Mouse (Mus musculus) embryonic facial prominence, embryonic 12.5 days (tissue): ENCODE results near the gene Srsf12. TPM values are rescaled to one million over a fixed set of nuclear protein-coding genes. Genes with fewer than 3 reads are reported as not detected.

Experiments used
- ATAC-seq: fragments of 200-750 bp; cut with Nextera tagmentation; 2 replicates; pipeline ENCODE4 v1.8.0; 2017; ENCODE audit not compliant: insufficient number of reproducible peaks, insufficient read depth, low FRiP score, low TSS enrichment
- H3K27ac ChIP-seq: fragments of 300-500 bp; sonication (generic); 2 replicates; pipeline ENCODE4 v1.5.1; 2016; ENCODE audit warnings: mild to moderate bottlenecking
- H3K27me3 ChIP-seq: fragments of 300-500 bp; sonication (generic); 2 replicates; pipeline ENCODE4 v1.6.1; 2016; ENCODE audit warnings: mild to moderate bottlenecking, moderate library complexity
- H3K36me3 ChIP-seq: fragments of 300-500 bp; sonication (generic); 2 replicates; pipeline ENCODE4 v1.6.1; 2016; ENCODE audit warnings: mild to moderate bottlenecking
- H3K4me1 ChIP-seq: fragments of 300-500 bp; sonication (generic); 2 replicates; pipeline ENCODE4 v1.6.1; 2016
- H3K4me2 ChIP-seq: fragments of 300-500 bp; sonication (generic); replicated peaks from 2 replicates; pipeline ENCODE4 v1.6.1; 2016; ENCODE audit warnings: mild to moderate bottlenecking, moderate library complexity
- H3K4me3 ChIP-seq: fragments of 300-500 bp; sonication (generic); 2 replicates; pipeline ENCODE4 v1.5.1; 2016; ENCODE audit warnings: mild to moderate bottlenecking
- H3K9ac ChIP-seq: fragments of 300-500 bp; sonication (generic); 2 replicates; pipeline ENCODE4 v1.6.1; 2016; ENCODE audit warnings: mild to moderate bottlenecking, moderate library complexity
- H3K9me3 ChIP-seq: fragments of 300-500 bp; sonication (generic); 2 replicates; pipeline ENCODE4 v1.6.1; 2016; ENCODE audit warnings: mild to moderate bottlenecking, moderate library complexity
- WGBS: fragments of 180-500 bp; shearing (Covaris S2); methylation state at CpG from one replicate; pipeline ENCODE4 v1.1.7; 2016; 5-methylcytosine and 5-hydroxymethylcytosine counted together
- polyA plus RNA-seq: library from polyadenylated mRNA; unstranded; fragments of >200 nt; fragmentation: Nextera tagmentation; extraction: Ambion mirVana; gene quantifications from 2 replicates; pipeline ENCODE4 v1.2.1, GENCODE M21; 2016

The Srsf12 gene
- 14.9 and 15.5 TPM in 2 replicates for polyA plus RNA-seq

DNA sequence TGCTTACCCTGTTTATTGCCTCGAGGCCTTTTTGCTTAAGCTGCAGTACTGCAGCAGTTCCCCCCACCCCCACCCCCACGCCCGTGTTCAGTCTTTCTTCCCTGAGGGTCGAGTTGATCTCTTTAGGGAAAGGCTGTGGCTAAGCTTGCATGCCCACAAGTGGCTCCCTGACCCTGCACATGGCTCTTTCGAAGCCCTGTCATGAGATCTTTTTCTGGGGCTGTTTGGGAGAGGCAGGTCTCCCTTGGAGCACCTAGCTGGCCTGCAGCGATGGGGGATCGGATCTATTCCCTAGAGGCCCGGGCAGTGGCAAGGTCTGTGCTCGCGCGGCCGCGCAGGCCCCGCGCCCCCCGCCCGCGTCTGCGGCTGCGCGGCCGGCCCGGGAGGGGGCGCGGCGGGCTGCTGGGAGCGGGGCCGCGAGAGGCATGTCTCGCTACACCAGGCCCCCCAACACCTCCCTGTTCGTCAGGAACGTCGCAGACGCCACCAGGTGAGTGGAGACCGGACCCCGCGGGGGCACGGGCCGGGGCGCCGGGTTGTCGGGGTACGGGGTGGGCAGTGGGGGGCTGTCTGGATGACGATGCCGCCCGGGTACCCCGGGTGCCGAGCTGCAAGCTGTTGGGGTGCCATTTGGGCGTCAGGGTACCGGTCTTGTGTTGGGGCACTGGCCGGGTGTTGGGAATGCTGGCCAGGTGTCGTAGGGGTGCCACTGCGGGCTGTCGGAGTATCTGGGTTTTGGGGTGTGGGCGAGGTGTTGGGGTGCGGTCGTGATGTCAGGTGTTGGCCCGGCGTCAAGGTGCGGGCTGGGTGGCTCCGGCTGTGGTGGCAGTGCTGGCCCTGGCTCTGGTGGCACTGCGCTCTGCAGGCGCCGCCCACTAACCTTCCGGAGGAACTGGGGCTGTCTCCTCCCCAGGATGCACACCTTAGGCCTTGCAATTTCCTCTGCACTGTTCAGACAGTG, at the start of gene Srsf12:
TSS of gene Srsf12 (plus strand) at position 111 of the 961 bp plus-strand sequence.
- 2% methylated on average over 63 of the region's 65 CpGs for WGBS
- Histone ChIP-seq H3K27me3 (no peaks in the 10 kb centered on the region), H3K4me2 (peak within 1 kb of the TSS; percentile 98), H3K4me1 (0 out of 2 replicates have a peak, but pooled peaks cover 5% of the 10 kb centered on the region), H3K36me3 (no peaks in the 10 kb centered on the region), H3K9ac (peak within 1 kb of the TSS; percentile 88), H3K9me3 (no peaks in the 10 kb centered on the region), H3K27ac (peak within 1 kb of the TSS; percentile 67; the same call in 1 of the 2 replicates), H3K4me3 (peak within 1 kb of the TSS; percentile 62)
- peak; percentile 73 for ATAC-seq

DNA sequence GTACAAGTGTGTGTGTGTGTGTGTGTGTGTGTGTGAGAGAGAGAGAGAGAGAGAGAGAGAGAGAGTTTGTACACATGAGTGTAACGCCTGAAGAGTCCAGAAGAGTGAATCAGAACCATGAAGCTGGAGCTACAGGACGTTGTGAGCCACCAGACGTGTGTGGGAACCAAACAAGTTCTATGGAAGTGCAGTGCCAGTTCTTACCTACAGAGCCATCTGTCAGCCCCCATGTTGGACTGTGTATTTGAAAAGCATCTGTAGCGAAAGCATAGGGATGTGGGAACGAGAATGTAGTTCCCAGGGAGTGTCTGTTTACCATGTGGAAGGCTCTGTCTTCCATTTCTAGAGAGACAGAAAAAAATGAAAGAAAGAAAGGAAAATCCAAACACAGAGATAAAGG, 25.3 kb upstream of the Srsf12 start:
- no peaks in the 10 kb centered on the region for H3K9me3 ChIP-seq
- no peak overlapping the region for H3K9ac ChIP-seq
- no peak for ATAC-seq
- no peak overlapping the region for H3K4me3 ChIP-seq
- H3K36me3 ChIP-seq, result no peaks in the 10 kb centered on the region
- WGBS, result 81% methylated on average over 5 of the region's 5 CpGs
- peaks cover 13% of the 10 kb centered on the region; the same call in 1 of the 2 replicates for H3K27me3 ChIP-seq
- no peaks in the 10 kb centered on the region for H3K4me1 ChIP-seq
- H3K27ac ChIP-seq, result no peak overlapping the region
- H3K4me2 ChIP-seq, result no peak overlapping the region

- Histone ChIP-seq H3K4me1 (no peaks in the 10 kb centered on the region), H3K4me2 (peak overlapping the region; percentile 96), H3K27me3 (peaks cover 13% of the 10 kb centered on the region; the same call in 1 of the 2 replicates), H3K9me3 (no peaks in the 10 kb centered on the region), H3K4me3 (no peak overlapping the region; the same call in 1 of the 2 replicates), H3K27ac (no peak overlapping the region), H3K9ac (no peak overlapping the region), H3K36me3 (no peaks in the 10 kb centered on the region)
- WGBS, result 20% methylated on average over 9 of the region's 9 CpGs
- ATAC-seq, result no peak
Measured at GRCm38 (mm10) chr4:33188164-33188563, 20.6 kb upstream of the Srsf12 start.

DNA sequence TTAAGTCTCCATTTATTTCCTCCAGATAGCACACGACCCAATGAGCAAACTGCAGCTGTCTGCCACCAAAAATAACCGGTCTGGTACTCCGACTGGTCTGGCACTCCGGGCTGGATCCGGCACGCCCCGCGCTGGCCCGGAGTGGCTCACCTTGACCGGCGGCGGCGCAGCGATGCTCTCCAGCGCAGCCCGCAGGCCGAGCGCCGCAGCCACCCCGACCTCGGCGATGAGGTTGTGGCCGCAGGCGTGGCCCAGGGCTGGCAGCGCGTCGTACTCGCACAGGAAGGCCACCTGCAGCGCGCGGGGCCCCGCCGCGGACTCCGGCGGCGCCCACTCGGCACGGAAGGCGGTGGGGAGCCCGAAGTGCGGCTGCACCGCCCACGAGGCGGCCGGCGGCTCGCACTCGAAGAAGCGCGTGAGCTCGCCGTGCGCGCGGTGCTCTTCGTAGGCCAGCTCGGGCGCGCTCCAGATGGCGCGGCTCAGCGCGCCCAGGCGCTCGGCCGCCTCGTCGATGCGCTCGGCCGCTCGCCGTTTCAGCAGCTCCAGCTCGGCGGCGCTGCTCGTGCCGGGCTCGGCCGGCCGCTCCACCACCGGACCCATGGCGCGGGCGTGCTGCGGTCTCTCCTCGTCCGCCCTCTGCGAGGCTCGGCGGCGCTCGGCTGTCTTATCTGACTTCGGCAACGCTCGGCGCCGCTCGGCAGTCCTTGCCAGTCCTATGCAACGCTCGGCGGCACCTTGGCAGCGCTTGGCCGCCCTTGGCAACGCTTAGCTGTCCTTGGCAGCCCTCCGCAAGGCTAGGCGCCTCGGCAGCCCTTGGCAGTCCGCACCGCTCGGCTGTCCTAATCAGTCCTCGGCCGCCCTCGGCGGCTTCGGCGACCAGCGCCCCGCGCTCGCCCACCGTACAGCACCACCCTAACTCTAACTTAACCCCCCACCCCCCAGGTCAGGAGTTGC, 19.7 kb upstream of the Srsf12 start:
- Histone ChIP-seq H3K4me1 (no peaks in the 10 kb centered on the region), H3K4me2 (peak overlapping the region; percentile 96), H3K27ac (peak overlapping the region; percentile 77), H3K27me3 (peaks cover 13% of the 10 kb centered on the region; the same call in 1 of the 2 replicates), H3K9me3 (no peaks in the 10 kb centered on the region), H3K36me3 (no peaks in the 10 kb centered on the region), H3K4me3 (peak overlapping the region; percentile 59), H3K9ac (peak overlapping the region; percentile 66)
- WGBS, result under 1% methylated on average over 121 of the region's 123 CpGs
- ATAC-seq, result peak; percentile 87

DNA sequence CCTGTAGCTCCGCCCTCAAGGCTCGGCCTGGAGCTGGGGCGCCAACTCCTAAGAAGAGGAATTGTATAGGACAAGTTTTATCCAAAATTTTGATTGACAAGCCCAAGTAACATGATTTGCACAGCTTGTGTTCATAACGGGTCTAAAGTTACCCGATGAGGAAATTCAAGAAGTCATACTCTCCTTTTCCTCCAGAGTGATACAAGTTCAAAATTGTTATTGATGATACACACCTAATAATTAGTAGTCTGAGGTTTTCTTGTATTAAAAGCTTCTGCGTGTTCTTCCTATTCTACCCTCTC, 19.1 kb upstream of the Srsf12 start, which contains the start of gene Pm20d2:
TSS of gene Pm20d2 (minus strand) at position 3 of the 302 bp plus-strand sequence.
- Histone ChIP-seq H3K9ac (peak within 1 kb of the TSS; percentile 66), H3K4me1 (no peaks in the 10 kb centered on the region), H3K9me3 (no peaks in the 10 kb centered on the region), H3K27ac (peak within 1 kb of the TSS; percentile 77), H3K36me3 (no peaks in the 10 kb centered on the region), H3K4me3 (peak within 1 kb of the TSS; percentile 59), H3K4me2 (peak within 1 kb of the TSS; percentile 96), H3K27me3 (peaks cover 13% of the 10 kb centered on the region; the same call in 1 of the 2 replicates)
- 13% methylated on average over 6 of the region's 6 CpGs for WGBS
- no peak for ATAC-seq

DNA sequence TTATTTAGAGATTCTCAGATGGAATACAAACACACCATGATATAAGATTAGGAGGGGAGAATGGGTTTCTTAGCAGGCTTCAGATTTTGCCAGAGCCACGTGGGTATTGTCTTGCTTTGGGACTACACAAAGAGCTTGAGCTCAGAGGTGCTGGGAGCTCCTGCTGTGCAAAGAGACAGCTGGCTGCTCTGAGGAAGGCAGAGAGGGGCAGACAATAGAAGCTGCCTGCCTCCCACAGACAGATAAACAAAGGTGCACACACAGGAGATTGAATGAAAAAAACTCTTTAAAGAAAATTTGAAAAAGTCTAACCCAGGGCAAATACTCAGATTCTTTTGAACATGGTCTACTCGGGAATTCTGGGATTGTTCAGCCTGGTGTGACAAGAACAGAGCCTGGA, 10.7 kb upstream of the Srsf12 start:
- Histone ChIP-seq H3K4me3 (no peak overlapping the region), H3K36me3 (no peaks in the 10 kb centered on the region), H3K27ac (no peak overlapping the region), H3K9ac (no peak overlapping the region), H3K9me3 (no peaks in the 10 kb centered on the region), H3K4me1 (no peaks in the 10 kb centered on the region), H3K27me3 (no peaks in the 10 kb centered on the region), H3K4me2 (no peak overlapping the region)
- WGBS, result 11% methylated on average over 2 of the region's 2 CpGs
- ATAC-seq, result no peak

- H3K36me3 ChIP-seq, result no peaks in the 10 kb centered on the region
- 4% methylated on average over 4 of the region's 4 CpGs for WGBS
- H3K27me3 ChIP-seq, result no peaks in the 10 kb centered on the region
- H3K9ac ChIP-seq, result no peak overlapping the region
- H3K4me3 ChIP-seq, result no peak overlapping the region
- 0 out of 2 replicates have a peak, but pooled peaks cover 5% of the 10 kb centered on the region for H3K4me1 ChIP-seq
- H3K27ac ChIP-seq, result no peak overlapping the region
- H3K4me2 ChIP-seq, result no peak overlapping the region
- H3K9me3 ChIP-seq, result no peaks in the 10 kb centered on the region
- ATAC-seq, result no peak
Measured at GRCm38 (mm10) chr4:33204682-33205081, 4.1 kb upstream of the Srsf12 start.

DNA sequence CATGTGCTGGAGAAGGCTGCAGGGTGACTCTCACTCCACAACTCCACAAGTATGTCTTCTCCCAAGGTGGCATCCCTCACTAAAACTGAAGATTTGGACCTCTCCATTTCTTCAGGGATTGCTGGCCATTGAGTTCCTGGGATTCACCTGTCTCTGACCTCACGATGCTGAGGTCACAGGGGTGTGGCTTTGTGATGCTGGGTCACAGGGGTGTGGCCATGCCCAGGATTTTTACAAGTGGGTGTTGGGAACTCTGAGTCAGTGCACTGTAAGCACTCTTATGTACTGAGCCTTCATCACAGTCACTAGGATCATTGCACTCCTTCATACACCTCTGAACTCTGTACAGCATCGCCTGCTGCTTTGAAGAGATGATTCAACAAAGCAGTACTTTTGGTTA, 1.2 kb upstream of the Srsf12 start:
- Histone ChIP-seq H3K9me3 (no peaks in the 10 kb centered on the region), H3K4me3 (no peak overlapping the region), H3K4me1 (0 out of 2 replicates have a peak, but pooled peaks cover 5% of the 10 kb centered on the region), H3K4me2 (no peak overlapping the region), H3K36me3 (no peaks in the 10 kb centered on the region), H3K27ac (no peak overlapping the region), H3K9ac (no peak overlapping the region), H3K27me3 (no peaks in the 10 kb centered on the region)
- ATAC-seq, result no peak
- WGBS, result 72% methylated on average over 2 of the region's 2 CpGs

DNA sequence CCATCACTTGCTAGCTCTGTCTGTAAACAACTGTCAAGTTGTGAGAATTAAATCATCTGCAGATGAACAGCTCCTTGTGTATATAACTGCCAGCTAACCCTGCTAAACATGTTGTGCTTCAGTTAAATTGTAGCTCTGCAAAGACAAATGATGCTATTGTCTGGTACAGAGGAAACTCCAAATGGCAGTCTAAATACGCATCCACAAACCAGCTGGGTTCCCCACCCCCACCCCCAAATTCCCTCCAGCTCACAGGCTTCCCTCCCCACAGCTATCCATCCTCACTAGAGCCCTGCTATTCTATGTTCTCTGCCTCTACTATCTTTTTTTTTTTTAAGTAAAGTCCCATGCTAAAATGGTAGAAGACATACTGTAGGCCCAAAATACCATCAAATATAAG, 13.1 kb downstream of the Srsf12 start:
- H3K27ac ChIP-seq, result no peak overlapping the region
- no peak overlapping the region for H3K4me3 ChIP-seq
- no peak overlapping the region for H3K9ac ChIP-seq
- no peak for ATAC-seq
- 0 out of 2 replicates have a peak, but pooled peaks cover 4% of the 10 kb centered on the region for H3K4me1 ChIP-seq
- no peaks in the 10 kb centered on the region for H3K27me3 ChIP-seq
- H3K4me2 ChIP-seq, result no peak overlapping the region
- WGBS, result 26% methylated on average over 1 of the region's 1 CpGs
- no peaks in the 10 kb centered on the region for H3K36me3 ChIP-seq
- H3K9me3 ChIP-seq, result no peaks in the 10 kb centered on the region

DNA sequence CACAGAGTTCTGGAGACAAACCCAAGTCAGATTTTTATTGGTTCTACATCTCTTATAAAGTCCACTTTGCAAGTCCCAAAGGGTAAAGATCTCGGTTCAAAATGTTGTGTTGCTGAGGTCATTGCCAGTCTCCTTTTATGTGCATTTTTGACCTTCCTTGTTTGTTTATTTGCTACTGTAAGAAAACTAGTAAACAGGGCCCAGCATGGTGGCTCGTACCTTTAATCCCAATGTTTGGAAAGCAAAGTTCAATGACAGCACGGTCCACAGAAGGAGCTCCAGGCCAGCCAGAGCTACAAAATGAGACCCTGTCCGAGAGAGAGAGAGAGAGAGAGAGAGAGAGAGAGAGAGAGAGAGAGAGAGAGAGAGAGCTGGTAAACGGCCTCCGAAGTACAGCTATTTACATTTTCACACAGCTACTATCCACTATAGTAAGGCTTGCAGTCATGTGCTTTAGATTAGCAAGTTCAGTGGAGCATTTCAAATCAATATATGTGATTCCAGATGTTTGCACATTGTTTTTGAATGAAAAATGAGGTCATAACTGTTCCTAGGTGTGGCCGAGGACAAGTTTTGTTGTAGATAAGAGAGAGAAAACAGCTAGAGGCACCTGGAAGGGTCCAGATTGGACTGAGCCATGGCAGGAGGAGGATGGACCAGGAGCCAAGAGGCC, 15.3 kb downstream of the Srsf12 start:
- WGBS, result 51% methylated on average over 7 of the region's 7 CpGs
- ATAC-seq, result 0 out of 2 replicates have a peak, but pooled peaks have one; percentile 3
- H3K4me3 ChIP-seq, result no peak overlapping the region
- 0 out of 2 replicates have a peak, but pooled peaks cover 4% of the 10 kb centered on the region for H3K4me1 ChIP-seq
- 0 out of 2 replicates have a peak overlapping the region, but pooled peaks have one; percentile 36 for H3K27ac ChIP-seq
- no peak overlapping the region for H3K9ac ChIP-seq
- H3K4me2 ChIP-seq, result no peak overlapping the region
- H3K9me3 ChIP-seq, result no peaks in the 10 kb centered on the region
- H3K36me3 ChIP-seq, result no peaks in the 10 kb centered on the region
- H3K27me3 ChIP-seq, result no peaks in the 10 kb centered on the region

DNA sequence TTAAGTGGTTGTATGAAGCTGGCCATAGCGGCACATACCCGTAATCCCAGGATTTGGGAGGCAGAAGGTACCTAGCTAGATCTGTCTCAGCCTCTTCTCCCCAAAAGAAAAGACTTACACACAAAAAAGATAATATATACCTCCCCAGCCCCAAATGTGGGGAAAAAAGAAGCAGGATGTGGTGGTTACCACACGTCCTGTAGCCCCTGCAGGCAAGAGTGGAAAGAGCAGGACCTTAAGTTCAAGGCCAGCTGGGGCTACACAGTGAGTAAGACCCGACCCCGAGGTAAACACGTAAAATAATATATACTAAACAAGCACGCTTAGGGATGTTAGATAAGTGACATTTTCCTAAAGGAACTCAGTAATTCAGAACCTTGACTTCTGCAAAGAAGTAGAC, 18.4 kb downstream of the Srsf12 start:
- H3K36me3 ChIP-seq, result peaks cover 7% of the 10 kb centered on the region; the same call in 1 of the 2 replicates
- H3K27ac ChIP-seq, result no peak overlapping the region
- ATAC-seq, result no peak
- H3K4me3 ChIP-seq, result no peak overlapping the region
- no peak overlapping the region for H3K9ac ChIP-seq
- no peaks in the 10 kb centered on the region for H3K27me3 ChIP-seq
- H3K4me1 ChIP-seq, result 0 out of 2 replicates have a peak, but pooled peaks cover 4% of the 10 kb centered on the region
- H3K9me3 ChIP-seq, result no peaks in the 10 kb centered on the region
- H3K4me2 ChIP-seq, result no peak overlapping the region
- 80% methylated on average over 7 of the region's 7 CpGs for WGBS
